Mouse (Mus musculus): ENCODE results near the gene Coro1a.

- TF ChIP-seq CTCF (IDR thresholded peaks at IDR 0.05) (no peak), EP300 (IDR thresholded peaks at IDR 0.05) (no peak)
These were observed 10.7 kb downstream of the Coro1a start for GRCm38 (mm10) chr7:126696886-126697285.
